In the genomic region with DNA sequence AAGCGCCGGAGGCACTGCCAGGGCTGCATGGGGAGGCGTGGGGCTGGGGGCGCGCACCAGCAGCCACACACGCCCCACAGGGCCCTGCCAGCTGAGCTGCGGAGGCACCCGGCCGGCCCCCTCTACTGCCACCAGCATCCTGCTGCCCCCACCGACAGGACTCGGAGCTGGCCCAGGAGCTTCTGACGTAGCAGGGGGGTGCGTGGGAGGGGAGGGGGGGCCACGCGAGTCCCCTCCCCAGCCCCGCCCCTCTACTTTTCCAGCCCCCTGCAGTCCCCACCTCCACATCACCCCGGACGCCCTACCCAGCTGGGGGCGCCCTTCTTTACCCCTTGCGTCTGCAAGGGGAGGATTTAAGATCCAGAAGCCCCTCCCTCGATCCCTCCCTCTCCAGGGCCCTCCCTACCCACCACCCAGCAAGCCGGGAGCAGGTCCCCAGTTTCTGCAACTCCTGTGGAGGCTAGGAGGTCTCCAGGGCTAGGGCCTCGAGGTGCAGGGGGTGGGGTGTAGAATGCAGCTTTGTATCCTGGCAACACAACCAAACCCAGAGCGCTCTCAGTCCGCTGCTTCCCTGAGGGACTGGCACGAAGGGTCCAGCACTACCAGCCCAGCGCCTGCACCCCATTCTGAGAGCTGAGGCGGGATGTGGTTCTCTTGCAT, we compare ENCODE assay signal across 8 mouse cellular contexts. TPM values are rescaled to one million over a fixed set of nuclear protein-coding genes. Genes with fewer than 3 reads are reported as not detected.
DNase-seq lines count a peak whose midpoint lies in the region; ATAC-seq and TF ChIP-seq lines count a peak whose summit lies in the region.

No protein-coding gene starts in this region.

- DNase-seq in layer of hippocampus, adult 11-12 months (ENCODE audit: low spot score), result peak; percentile 80
- no peak for DNase-seq in layer of hippocampus, adult 9-10 months (ENCODE audit: low spot score)
- peak; percentile 58 for DNase-seq in embryo, embryonic 10.5 days (ENCODE audit: low spot score)
- peak; percentile 73 for DNase-seq in hindbrain, postnatal 0 days (ENCODE audit: low spot score)
- no peak for DNase-seq in liver, embryonic 13.5 days
- DNase-seq in right cerebral cortex, adult 2 months (ENCODE audit: low spot score in 2 of 2), result peak; percentile 76 to 82
- no peak for DNase-seq in urinary bladder, adult 2 months (ENCODE audit: low spot score)
- no peak for DNase-seq in c-Kit-positive CD71-positive TER-119-positive erythroid progenitor cells, embryonic 14.5 days (ENCODE audit: low spot score)

- H3K4me1 ChIP-seq in hindbrain, postnatal 0 days (ENCODE audit: insufficient read depth, low read length), result peaks cover 46% of the 10 kb centered on the region
- peaks cover 18% of the 10 kb centered on the region for H3K4me1 ChIP-seq in liver, embryonic 13.5 days (replicated peaks)

- TF ChIP-seq CTCF in hindbrain, postnatal 0 days (IDR thresholded peaks at IDR 0.05; ENCODE audit: low read depth), result peak; percentile 46; the same call in 1 of the 2 replicates

- no peaks in the 10 kb centered on the region for H3K36me3 ChIP-seq in hindbrain, postnatal 0 days (ENCODE audit: insufficient read depth, low read length)
- H3K36me3 ChIP-seq in liver, embryonic 13.5 days, result no peaks in the 10 kb centered on the region

- peak overlapping the region; percentile 96 for H3K27ac ChIP-seq in hindbrain, postnatal 0 days
- H3K27ac ChIP-seq in liver, embryonic 13.5 days, result no peak overlapping the region

- H3K9ac ChIP-seq in hindbrain, postnatal 0 days (replicated peaks; ENCODE audit: low read length), result peak overlapping the region; percentile 92
- H3K9ac ChIP-seq in liver, embryonic 13.5 days, result no peak overlapping the region

- H3K9me3 ChIP-seq in hindbrain, postnatal 0 days (ENCODE audit: low read length), result no peaks in the 10 kb centered on the region
- H3K9me3 ChIP-seq in liver, embryonic 13.5 days (replicated peaks), result no peaks in the 10 kb centered on the region

- peak; percentile 13 for ATAC-seq in hindbrain, postnatal 0 days
- no peak for ATAC-seq in liver, embryonic 13.5 days (ENCODE audit: low read depth)

- H3K27me3 ChIP-seq in hindbrain, postnatal 0 days (ENCODE audit: insufficient read depth, low read length), result no peaks in the 10 kb centered on the region
- peaks cover 100% of the 10 kb centered on the region for H3K27me3 ChIP-seq in liver, embryonic 13.5 days

- peak overlapping the region; percentile 72 for H3K4me3 ChIP-seq in hindbrain, postnatal 0 days (ENCODE audit: low read length)
- H3K4me3 ChIP-seq in liver, embryonic 13.5 days (replicated peaks), result peak overlapping the region; percentile 59

- WGBS in hindbrain, postnatal 0 days, result under 1% methylated on average over 20 of the region's 28 CpGs
- 4% methylated on average over 25 of the region's 28 CpGs for WGBS in liver, embryonic 13.5 days (ENCODE audit: insufficient replicate concordance)

- peak overlapping the region; percentile 79 for H3K4me2 ChIP-seq in hindbrain, postnatal 0 days (ENCODE audit: low read depth, low read length)
- H3K4me2 ChIP-seq in liver, embryonic 13.5 days, result peak overlapping the region; percentile 84

RNA-seq across cellular contexts. Expression of a gene that starts 2.0 kb away (rescaled TPM):
- 104 and 141 TPM in 2 replicates for total RNA-seq in hindbrain, postnatal 0 days (2014; rRNA removed)
- 14.3 and 14.7 TPM in 2 replicates for polyA plus RNA-seq in hindbrain, postnatal 0 days (2015; fragmentation: Nextera tagmentation; extraction: Ambion mirVana)
- 0.01 TPM in 1 of 2 replicates, not detected in the other for polyA plus RNA-seq in liver, embryonic 13.5 days (2015; fragmentation: Nextera tagmentation; extraction: Ambion mirVana)
- 1.4 and 1.6 TPM in 2 replicates for polyA plus RNA-seq in urinary bladder, adult 2 months (2012; rRNA removed)

RNA-seq across cellular contexts. Expression of a gene that starts 55.5 kb away (rescaled TPM):
- 11.0 and 12.0 TPM in 2 replicates for total RNA-seq in hindbrain, postnatal 0 days (2014; rRNA removed)
- 2.3 and 2.4 TPM in 2 replicates for polyA plus RNA-seq in hindbrain, postnatal 0 days (2015; fragmentation: Nextera tagmentation; extraction: Ambion mirVana)
- polyA plus RNA-seq in liver, embryonic 13.5 days (2015; fragmentation: Nextera tagmentation; extraction: Ambion mirVana), result 0.65 and 0.69 TPM in 2 replicates
- polyA plus RNA-seq in urinary bladder, adult 2 months (2012; rRNA removed), result 0.77 and 0.80 TPM in 2 replicates

Comparison
In these comparisons a context has a peak if more than half of its experiments do, and no peak if none do; other contexts are left out.
1. DNase-seq: peak in layer of hippocampus, adult 11-12 months (single experiment), embryo, embryonic 10.5 days (single experiment), hindbrain, postnatal 0 days (single experiment) and right cerebral cortex, adult 2 months (2 of 2); none in layer of hippocampus, adult 9-10 months (single experiment), liver, embryonic 13.5 days (single experiment), urinary bladder, adult 2 months (single experiment) and c-Kit-positive CD71-positive TER-119-positive erythroid progenitor cells, embryonic 14.5 days (single experiment).